Mouse (Mus musculus) effector memory CD4-positive, alpha-beta T cell, adult 7 months (primary cell): ENCODE data around the gene Alkbh3. TPM values are rescaled to one million over a fixed set of nuclear protein-coding genes. Genes with fewer than 3 reads are reported as not detected.

Experiments used
- polyA plus RNA-seq: library from polyadenylated mRNA; unstranded; fragments of 100-300 nt; shearing (Covaris generic); gene quantifications from one replicate; pipeline ENCODE4 v1.2.1, GENCODE M21; 2017

The Alkbh3 gene
- 56.5 TPM for polyA plus RNA-seq

DNA sequence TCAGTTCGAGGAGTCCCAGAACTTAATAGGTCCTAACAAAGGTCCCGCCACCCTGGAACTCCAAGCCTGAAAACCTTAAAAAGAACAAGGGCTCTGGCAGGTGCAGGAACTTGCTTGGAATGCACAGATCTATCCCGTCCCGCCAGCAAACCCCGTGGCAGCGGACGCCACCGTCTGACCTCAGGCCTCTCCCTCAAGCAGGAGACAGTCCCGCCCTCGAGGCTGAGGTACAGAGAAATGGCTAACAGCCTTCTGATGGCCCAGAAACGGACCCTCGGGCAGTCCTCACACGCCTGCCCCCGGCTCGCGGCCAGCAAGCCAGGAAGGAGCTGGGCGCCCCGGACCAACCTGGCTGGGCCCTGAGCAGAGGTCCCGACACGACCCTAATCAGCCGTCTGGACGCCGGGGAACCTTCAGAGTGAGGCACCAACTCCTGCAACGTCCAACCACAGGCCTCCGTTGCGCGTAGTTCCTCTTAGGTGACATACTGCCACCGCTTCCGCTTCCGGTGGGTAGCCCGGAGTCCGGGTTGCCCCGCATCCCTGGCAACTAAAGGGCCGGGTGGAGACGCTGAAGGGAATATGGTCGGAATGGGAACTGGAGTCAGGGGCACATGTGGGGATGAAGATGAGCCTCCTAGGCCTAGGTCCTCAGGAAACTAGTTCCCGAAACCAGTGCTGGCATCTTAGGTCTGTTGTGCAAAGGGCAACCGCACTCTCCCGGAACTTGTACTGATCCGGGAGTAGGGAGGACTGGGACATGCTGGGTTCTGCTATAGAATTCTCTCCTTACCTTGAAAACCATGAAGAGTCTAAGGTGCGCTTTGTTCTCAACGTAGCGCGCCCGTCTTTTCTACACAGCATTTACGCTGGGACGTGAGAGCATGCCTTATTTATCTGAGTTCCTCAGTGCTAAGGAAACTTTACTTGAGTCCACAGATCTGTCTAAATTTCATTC is at the start of gene Alkbh3:
Gene Alkbh3, minus strand, starts transcription at position 473 of the 957 bp plus-strand sequence.

DNA sequence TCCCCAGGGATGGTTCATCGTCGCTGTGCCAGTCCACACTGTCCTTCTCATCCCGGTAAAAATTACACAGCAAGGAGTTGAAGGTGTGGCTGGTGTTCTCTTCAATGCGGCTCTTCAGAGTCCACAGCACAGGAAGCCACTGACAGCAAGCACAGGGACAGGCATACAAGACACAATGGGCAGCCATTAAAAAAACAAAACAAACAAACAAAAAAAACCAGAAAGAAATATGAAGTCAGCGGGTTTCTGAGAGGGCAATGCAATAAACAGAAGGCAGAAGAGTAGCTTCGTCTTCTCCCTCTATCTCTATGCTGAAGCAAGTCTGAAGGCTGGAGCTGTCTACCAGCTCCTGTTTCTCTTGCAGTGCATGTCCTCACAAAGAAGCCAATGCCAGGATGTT is 14.4 kb downstream of the Alkbh3 start, which contains the start of gene Gm27027:
Gene Gm27027, minus strand, starts transcription at position 101 of the 400 bp plus-strand sequence.

GRCm38 (mm10) chr2:93956908-93957784 is 53.5 kb downstream of the Alkbh3 start, which contains the start of gene Gm13889:
Gene Gm13889, minus strand, starts transcription at chr2:93957201.

Other genes starting within 250 kb of the Alkbh3 start
- gene Ext2, start 188.2 kb downstream of the Alkbh3 start, polyA plus RNA-seq: 52.4 TPM
- gene Accs, start 160.9 kb downstream of the Alkbh3 start, polyA plus RNA-seq: 6.4 TPM
- gene Accsl, start 141.7 kb downstream of the Alkbh3 start, polyA plus RNA-seq: not detected
- not detected for gene Gm13889, start 53.6 kb downstream of the Alkbh3 start, polyA plus RNA-seq
- gene Gm27027, start 14.5 kb downstream of the Alkbh3 start, polyA plus RNA-seq: not detected
- 40.4 TPM for gene Hsd17b12, start 147.2 kb upstream of the Alkbh3 start, polyA plus RNA-seq